Mouse (Mus musculus): ENCODE data around the gene Fgf10. TPM values are rescaled to one million over a fixed set of nuclear protein-coding genes. Genes with fewer than 3 reads are reported as not detected.

Fgf10 gene
- total and polyA plus RNA-seq, 3 experiments: not detected

DNA sequence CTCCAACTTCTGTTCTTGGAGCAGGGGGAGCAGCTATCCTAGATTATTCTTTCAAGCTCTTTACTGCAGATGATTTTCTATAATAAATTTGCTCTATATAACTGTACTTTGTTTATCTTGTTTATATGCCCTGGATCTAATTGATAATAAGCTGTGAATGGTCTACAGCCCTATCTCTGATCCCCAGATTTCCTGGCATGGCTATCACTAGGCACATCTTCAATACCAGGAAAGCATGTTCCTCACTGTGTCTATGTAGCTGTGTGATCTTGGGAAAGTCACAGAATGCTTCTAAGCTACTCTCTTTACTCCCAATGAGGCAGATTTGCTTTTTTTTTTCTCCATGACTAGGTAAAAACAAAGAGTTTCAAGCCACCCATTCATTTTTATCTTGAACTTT, 164.4 kb downstream of the Fgf10 start:
- H3K79me2 ChIP-seq (ENCODE audit: control insufficient read depth, insufficient read depth, low read length, poor library complexity): no peaks in the 10 kb centered on the region
- H3K9me3 ChIP-seq (replicated peaks; ENCODE audit: insufficient read depth, low read length): no peaks in the 10 kb centered on the region
- H3K27ac ChIP-seq (ENCODE audit: control insufficient read depth, low read depth, low read length): no peak overlapping the region
- peak; percentile 4 for DNase-seq (ENCODE audit: low read depth, low spot score)
- no peaks in the 10 kb centered on the region for H3K36me3 ChIP-seq (ENCODE audit: control insufficient read depth in 1 of 2, insufficient read depth in 2 of 2, low read length in 2 of 2)
- TF ChIP-seq MAZ (IDR thresholded peaks at IDR 0.05; ENCODE audit: low read depth, low read length) (no peak), EP300 (IDR thresholded peaks at IDR 0.05; ENCODE audit: low read depth in 1 of 2, low read length in 2 of 2) (peak; percentile 37 to 65; a peak in 2 of 4 replicates), GATA1 (IDR thresholded peaks at IDR 0.05; ENCODE audit: low read depth, low read length) (peak; percentile 15; the same call in 1 of the 2 replicates), JUND (IDR thresholded peaks at IDR 0.05; ENCODE audit: low read depth, low read length) (no peak), CHD1 (IDR thresholded peaks at IDR 0.05; ENCODE audit: low read depth, low read length) (no peak), TCF12 (IDR thresholded peaks at IDR 0.05; ENCODE audit: low read depth, low read length) (peak; percentile 67; the same call in 1 of the 2 replicates)
- no peak overlapping the region for H3K4me3 ChIP-seq (ENCODE audit: control insufficient read depth in 1 of 2, insufficient read depth in 1 of 2, low read depth in 2 of 2, low read length in 2 of 2)
- H3K27me3 ChIP-seq (ENCODE audit: control insufficient read depth in 1 of 2, insufficient read depth in 2 of 2, low read length in 2 of 2): no peaks in the 10 kb centered on the region
- no peaks in the 10 kb centered on the region for H3K4me1 ChIP-seq (ENCODE audit: control insufficient read depth in 1 of 2, insufficient read depth in 2 of 2, low read length in 2 of 2)
- no peak overlapping the region for H3K9ac ChIP-seq (ENCODE audit: control insufficient read depth, low read depth, low read length, poor library complexity, severe bottlenecking)

DNA sequence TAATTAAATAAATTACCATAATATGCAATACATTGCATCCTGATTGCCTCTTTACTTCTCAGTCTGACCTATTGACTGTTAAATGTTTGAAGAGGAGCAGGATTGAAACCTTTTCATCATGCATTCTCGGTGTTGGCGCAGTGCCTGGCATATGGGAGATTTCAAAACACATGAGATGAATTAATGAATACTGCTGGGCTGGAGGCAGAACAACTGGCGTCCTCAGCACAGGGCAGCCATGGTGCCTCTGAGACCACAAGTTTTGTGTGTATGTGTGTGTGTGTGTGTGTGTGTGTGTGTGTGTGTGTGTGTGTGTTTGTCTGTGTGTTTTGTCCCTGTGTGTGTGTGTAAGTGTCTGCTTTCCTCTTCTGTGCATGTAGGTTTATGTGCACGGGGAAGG, 165.5 kb downstream of the Fgf10 start:
- Histone ChIP-seq H3K9me3 (replicated peaks; ENCODE audit: insufficient read depth, low read length) (no peaks in the 10 kb centered on the region), H3K9ac (ENCODE audit: control insufficient read depth, low read depth, low read length, poor library complexity, severe bottlenecking) (no peak overlapping the region), H3K36me3 (ENCODE audit: control insufficient read depth in 1 of 2, insufficient read depth in 2 of 2, low read length in 2 of 2) (no peaks in the 10 kb centered on the region), H3K79me2 (ENCODE audit: control insufficient read depth, insufficient read depth, low read length, poor library complexity) (no peaks in the 10 kb centered on the region), H3K27ac (ENCODE audit: control insufficient read depth, low read depth, low read length) (no peak overlapping the region), H3K4me3 (ENCODE audit: control insufficient read depth in 1 of 2, insufficient read depth in 1 of 2, low read depth in 2 of 2, low read length in 2 of 2) (no peak overlapping the region), H3K27me3 (ENCODE audit: control insufficient read depth in 1 of 2, insufficient read depth in 2 of 2, low read length in 2 of 2) (no peaks in the 10 kb centered on the region), H3K4me1 (ENCODE audit: control insufficient read depth in 1 of 2, insufficient read depth in 2 of 2, low read length in 2 of 2) (no peaks in the 10 kb centered on the region)
- no peak for TF ChIP-seq JUND (IDR thresholded peaks at IDR 0.05; ENCODE audit: low read depth, low read length)
- TF ChIP-seq MAZ (IDR thresholded peaks at IDR 0.05; ENCODE audit: low read depth, low read length): no peak
- TF ChIP-seq CHD1 (IDR thresholded peaks at IDR 0.05; ENCODE audit: low read depth, low read length): no peak
- TF ChIP-seq MEF2A (IDR thresholded peaks at IDR 0.05; ENCODE audit: extremely low read depth, insufficient replicate concordance, low read depth, low read length, poor library complexity, severe bottlenecking): no peak
- TF ChIP-seq GABPA (IDR thresholded peaks at IDR 0.05; ENCODE audit: low read depth, low read length): no peak
- TF ChIP-seq ZMIZ1 (IDR thresholded peaks at IDR 0.05; ENCODE audit: low read depth, low read length): no peak
- TF ChIP-seq KAT2A (conservative IDR thresholded peaks at IDR 0.05; ENCODE audit: low read depth, low read length): no peak
- TF ChIP-seq NRF1 (IDR thresholded peaks at IDR 0.05; ENCODE audit: insufficient read depth, low read depth, low read length, poor library complexity, severe bottlenecking): no peak
- TF ChIP-seq RCOR1 (IDR thresholded peaks at IDR 0.05; ENCODE audit: low read depth, low read length): no peak
- TF ChIP-seq SIN3A (IDR thresholded peaks at IDR 0.05; ENCODE audit: low read length): no peak
- TF ChIP-seq MAFK (IDR thresholded peaks at IDR 0.05; ENCODE audit: borderline replicate concordance, low read depth, low read length): no peak
- no peak for TF ChIP-seq ZC3H11A (IDR thresholded peaks at IDR 0.05; ENCODE audit: low read depth, low read length)
- no peak for TF ChIP-seq UBTF (IDR thresholded peaks at IDR 0.05; ENCODE audit: borderline replicate concordance, insufficient read depth, low read depth, low read length)
- TF ChIP-seq TCF12 (IDR thresholded peaks at IDR 0.05; ENCODE audit: low read depth, low read length): no peak
- TF ChIP-seq POLR2AphosphoS2 (IDR thresholded peaks at IDR 0.05; ENCODE audit: low read length): no peak
- TF ChIP-seq POLR2A (IDR thresholded peaks at IDR 0.05; ENCODE audit: control insufficient read depth in 1 of 2, insufficient read depth in 1 of 2, low read depth in 1 of 2, low read length in 2 of 2, poor library complexity in 1 of 2): no peak
- TF ChIP-seq ZKSCAN1 (IDR thresholded peaks at IDR 0.05; ENCODE audit: low read depth, low read length): no peak
- no peak for DNase-seq (ENCODE audit: low read depth, low spot score)
